12 mouse cellular contexts compared by ENCODE assay signal in genomic region chr5:89147282-89147790, GRCm38 (mm10).
DNase-seq lines count a peak whose midpoint lies in the region; ATAC-seq and TF ChIP-seq lines count a peak whose summit lies in the region.
"Had no signal": no experiment of that assay in that cellular context is flagged by ENCODE, and none has a peak within 500 bp of the region (broad histone marks: within the 10 kb centered on the region; RNA-seq: fewer than 3 reads in every experiment).

No protein-coding gene starts in this region.

- H3K27ac ChIP-seq in lung, embryonic 14.5 days (ENCODE audit: low read depth), result no peak overlapping the region
- peak overlapping the region; percentile 23; the same call in 1 of the 2 replicates for H3K27ac ChIP-seq in olfactory bulb, adult 2 months (ENCODE audit: insufficient read depth, low read depth, low read length)
- H3K27ac ChIP-seq: embryonic facial prominence, embryonic 12.5 days; hindbrain, embryonic 10.5 days had no signal

- H3K9me3 ChIP-seq in lung, embryonic 14.5 days (ENCODE audit: low read depth, low read length), result no peaks in the 10 kb centered on the region
- H3K9me3 ChIP-seq: embryonic facial prominence, embryonic 12.5 days; hindbrain, embryonic 10.5 days had no signal

- no peak for ATAC-seq in lung, embryonic 14.5 days (ENCODE audit: insufficient read depth)

- TF ChIP-seq POLR2A in olfactory bulb, adult 2 months (IDR thresholded peaks at IDR 0.05; ENCODE audit: insufficient read depth, low read depth, low read length), result no peak

- H3K27me3 ChIP-seq in lung, embryonic 14.5 days (ENCODE audit: insufficient read depth, low read length), result no peaks in the 10 kb centered on the region
- H3K27me3 ChIP-seq: embryonic facial prominence, embryonic 12.5 days had no signal

- TF ChIP-seq CTCF in lung, embryonic 14.5 days (IDR thresholded peaks at IDR 0.05; ENCODE audit: low read depth), result no peak
- TF ChIP-seq CTCF in olfactory bulb, adult 2 months (IDR thresholded peaks at IDR 0.05; ENCODE audit: insufficient read depth, low read depth, low read length), result no peak

- no peak overlapping the region for H3K9ac ChIP-seq in lung, embryonic 14.5 days
- H3K9ac ChIP-seq: embryonic facial prominence, embryonic 12.5 days had no signal

- no peak overlapping the region for H3K4me3 ChIP-seq in lung, embryonic 14.5 days (ENCODE audit: low read depth, low read length)
- H3K4me3 ChIP-seq in olfactory bulb, adult 2 months (ENCODE audit: insufficient read depth, low read depth, low read length), result no peak overlapping the region
- H3K4me3 ChIP-seq: embryonic facial prominence, embryonic 12.5 days; hindbrain, embryonic 10.5 days had no signal

- 25% methylated on average over 13 of the region's 13 CpGs for WGBS in lung, embryonic 14.5 days
- WGBS in olfactory bulb, adult 2 months, result 60% methylated on average over 13 of the region's 13 CpGs

- H3K4me2 ChIP-seq in lung, embryonic 14.5 days, result no peak overlapping the region
- H3K4me2 ChIP-seq: embryonic facial prominence, embryonic 12.5 days had no signal

- H3K4me1 ChIP-seq in lung, embryonic 14.5 days (ENCODE audit: insufficient read depth), result peaks cover 14% of the 10 kb centered on the region
- H3K4me1 ChIP-seq in olfactory bulb, adult 2 months (ENCODE audit: control insufficient read depth, insufficient read depth, low read length), result peaks cover 5% of the 10 kb centered on the region

- H3K36me3 ChIP-seq in lung, embryonic 14.5 days (ENCODE audit: insufficient read depth), result no peaks in the 10 kb centered on the region
- H3K36me3 ChIP-seq: embryonic facial prominence, embryonic 12.5 days; G1E; hindbrain, embryonic 10.5 days had no signal

- peak; percentile 40 for DNase-seq in lung, embryonic 14.5 days
- DNase-seq in lung, postnatal 4 days, result no peak
- peak; percentile 39 for DNase-seq in embryo, embryonic 11 days
- DNase-seq in kidney, postnatal 36 days, result peak; percentile 17 to 31
- DNase-seq in ovary, postnatal 10 days (ENCODE audit: low spot score), result no peak
- DNase-seq in natural killer cell, adult 2 months (ENCODE audit: low spot score in 2 of 2), result no peak
- DNase-seq: layer of hippocampus, postnatal 36 days; lung, adult 18-20 months had no signal

Comparison
In these comparisons a context has a peak if more than half of its experiments do, and no peak if none do; other contexts are left out.
1. DNase-seq: peak in lung, embryonic 14.5 days (single experiment), embryo, embryonic 11 days (single experiment) and kidney, postnatal 36 days (2 of 2); none in lung, postnatal 4 days (0 of 2), ovary, postnatal 10 days (single experiment) and natural killer cell, adult 2 months (0 of 2).